Mouse (Mus musculus): Measurements from ENCODE around the gene Gpr18. TPM values are rescaled to one million over a fixed set of nuclear protein-coding genes. Genes with fewer than 3 reads are reported as not detected.

Gene Gpr18
- polyA plus RNA-seq, 1 experiment from 2014 or later: 0.32 TPM

- Histone ChIP-seq H3K4me2 (replicated peaks; ENCODE audit: low read depth, low read length) (no peak overlapping the region), H3K4me1 (ENCODE audit: insufficient read depth, low read depth, low read length) (no peaks in the 10 kb centered on the region), H3K27me3 (replicated peaks; ENCODE audit: insufficient read depth, low read length) (no peaks in the 10 kb centered on the region), H3K27ac (ENCODE audit: low read length) (no peak overlapping the region), H3K9me3 (ENCODE audit: low read length) (no peaks in the 10 kb centered on the region), H3K4me3 (ENCODE audit: low read depth, low read length) (no peak overlapping the region), H3K9ac (replicated peaks; ENCODE audit: low read depth) (no peak overlapping the region), H3K36me3 (ENCODE audit: insufficient read depth, low read length) (no peaks in the 10 kb centered on the region)
- TF ChIP-seq CTCF (IDR thresholded peaks at IDR 0.05) (no peak), EP300 (IDR thresholded peaks at IDR 0.05) (no peak)
- no peak for ATAC-seq
- DNase-seq (ENCODE audit: low spot score): no peak
- WGBS: 69% methylated on average over 5 of the region's 5 CpGs
These were observed 30.6 kb upstream of the Gpr18 start for GRCm38 (mm10) chr14:121946131-121946530.

DNA sequence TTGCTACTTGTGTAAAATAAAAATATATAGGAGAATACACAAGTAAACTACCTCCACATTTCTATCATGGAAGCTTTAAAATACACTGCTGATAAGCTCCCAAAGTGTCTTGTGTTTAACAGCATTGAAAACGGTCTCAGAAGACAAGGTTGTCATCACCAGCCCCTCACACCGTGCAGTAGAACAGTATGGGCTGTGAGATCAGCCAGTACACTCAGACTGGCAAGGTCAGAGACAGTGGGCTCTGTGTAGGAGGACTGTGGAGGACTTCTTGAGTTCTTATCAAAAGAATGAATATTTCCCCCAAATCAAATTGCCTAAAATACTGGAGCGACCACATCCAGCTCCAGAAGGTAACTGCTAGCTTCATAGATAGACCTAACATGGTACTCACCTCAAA is 24.0 kb upstream of the Gpr18 start:
- Histone ChIP-seq H3K27me3 (replicated peaks; ENCODE audit: insufficient read depth, low read length) (no peaks in the 10 kb centered on the region), H3K4me1 (ENCODE audit: insufficient read depth, low read depth, low read length) (no peaks in the 10 kb centered on the region), H3K9ac (replicated peaks; ENCODE audit: low read depth) (no peak overlapping the region), H3K4me3 (ENCODE audit: low read depth, low read length) (no peak overlapping the region), H3K36me3 (ENCODE audit: insufficient read depth, low read length) (no peaks in the 10 kb centered on the region), H3K27ac (ENCODE audit: low read length) (no peak overlapping the region), H3K4me2 (replicated peaks; ENCODE audit: low read depth, low read length) (no peak overlapping the region), H3K9me3 (ENCODE audit: low read length) (no peaks in the 10 kb centered on the region)
- WGBS: 84% methylated on average over 3 of the region's 3 CpGs
- TF ChIP-seq EP300 (IDR thresholded peaks at IDR 0.05): no peak
- TF ChIP-seq CTCF (IDR thresholded peaks at IDR 0.05): no peak
- no peak for ATAC-seq
- no peak for DNase-seq (ENCODE audit: low spot score)

GRCm38 (mm10) chr14:121938256-121939191 is 22.9 kb upstream of the Gpr18 start:
- Histone ChIP-seq H3K4me2 (replicated peaks; ENCODE audit: low read depth, low read length) (no peak overlapping the region), H3K9me3 (ENCODE audit: low read length) (no peaks in the 10 kb centered on the region), H3K4me1 (ENCODE audit: insufficient read depth, low read depth, low read length) (no peaks in the 10 kb centered on the region), H3K9ac (replicated peaks; ENCODE audit: low read depth) (no peak overlapping the region), H3K27ac (ENCODE audit: low read length) (no peak overlapping the region), H3K27me3 (replicated peaks; ENCODE audit: insufficient read depth, low read length) (no peaks in the 10 kb centered on the region), H3K36me3 (ENCODE audit: insufficient read depth, low read length) (no peaks in the 10 kb centered on the region), H3K4me3 (ENCODE audit: low read depth, low read length) (no peak overlapping the region)
- TF ChIP-seq EP300 (IDR thresholded peaks at IDR 0.05) (no peak), CTCF (IDR thresholded peaks at IDR 0.05) (no peak)
- DNase-seq (ENCODE audit: low spot score) (no peak), ATAC-seq (no peak)
- 79% methylated on average over 11 of the region's 11 CpGs for WGBS

DNA sequence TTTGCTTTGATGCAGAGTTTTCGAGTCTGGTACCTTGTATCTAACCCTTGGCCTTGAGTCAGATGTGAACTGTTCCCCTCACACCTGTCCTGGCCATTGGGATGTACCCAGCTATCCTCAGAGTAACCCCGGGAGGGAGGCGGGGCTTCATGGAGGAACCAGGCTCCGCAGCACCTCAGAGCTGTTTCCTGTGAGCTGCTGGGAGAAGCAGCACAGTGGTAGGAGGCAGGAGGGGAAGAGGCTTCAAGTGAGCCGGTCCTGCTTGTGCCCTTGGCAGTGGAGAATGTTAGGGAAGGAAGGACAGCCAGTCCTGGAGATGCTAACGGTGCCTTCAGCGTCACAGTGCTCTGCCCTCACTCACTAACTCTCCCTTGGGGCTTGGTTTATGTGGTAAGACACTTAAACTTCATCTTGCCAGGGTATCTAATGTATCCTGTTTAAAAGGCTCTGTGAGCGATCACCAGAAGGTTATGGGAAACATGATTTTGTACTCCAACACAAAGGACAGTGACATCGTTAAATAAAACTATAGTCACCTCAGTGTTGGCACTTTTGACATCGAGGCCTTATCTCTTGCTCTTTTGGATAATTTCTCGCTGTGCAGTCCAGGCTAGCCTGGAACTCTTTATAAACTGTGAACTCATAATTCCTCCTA is 22.1 kb upstream of the Gpr18 start:
- no peak for DNase-seq (ENCODE audit: low spot score)
- no peak overlapping the region for H3K27ac ChIP-seq (ENCODE audit: low read length)
- 74% methylated on average over 11 of the region's 11 CpGs for WGBS
- no peak for ATAC-seq
- H3K9ac ChIP-seq (replicated peaks; ENCODE audit: low read depth): no peak overlapping the region
- no peaks in the 10 kb centered on the region for H3K27me3 ChIP-seq (replicated peaks; ENCODE audit: insufficient read depth, low read length)
- no peak overlapping the region for H3K4me3 ChIP-seq (ENCODE audit: low read depth, low read length)
- H3K9me3 ChIP-seq (ENCODE audit: low read length): no peaks in the 10 kb centered on the region
- H3K36me3 ChIP-seq (ENCODE audit: insufficient read depth, low read length): no peaks in the 10 kb centered on the region
- no peaks in the 10 kb centered on the region for H3K4me1 ChIP-seq (ENCODE audit: insufficient read depth, low read depth, low read length)
- no peak for TF ChIP-seq EP300 (IDR thresholded peaks at IDR 0.05)
- no peak for TF ChIP-seq CTCF (IDR thresholded peaks at IDR 0.05)
- no peak overlapping the region for H3K4me2 ChIP-seq (replicated peaks; ENCODE audit: low read depth, low read length)

DNA sequence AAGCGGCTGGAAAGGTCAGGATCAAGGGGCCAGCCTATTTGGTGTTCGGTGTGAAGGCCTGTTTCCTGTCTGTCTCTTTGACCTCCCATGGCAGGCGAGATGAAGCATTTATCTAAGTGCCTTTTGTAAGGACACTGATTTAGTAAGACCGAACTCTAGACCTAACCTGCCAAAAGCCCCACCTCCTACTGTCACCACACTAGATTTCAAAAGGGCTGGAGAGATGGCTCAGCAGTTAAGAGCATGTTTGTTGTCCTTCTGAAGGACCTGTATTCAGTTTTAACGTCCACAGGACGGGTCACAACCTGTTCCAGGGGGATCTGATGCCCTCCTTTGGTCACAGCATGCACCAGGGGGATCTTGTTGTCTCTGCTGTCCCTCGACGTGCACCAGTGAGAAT is 21.3 kb upstream of the Gpr18 start:
- no peak for TF ChIP-seq CTCF (IDR thresholded peaks at IDR 0.05)
- TF ChIP-seq EP300 (IDR thresholded peaks at IDR 0.05): no peak
- Histone ChIP-seq H3K27me3 (replicated peaks; ENCODE audit: insufficient read depth, low read length) (no peaks in the 10 kb centered on the region), H3K4me1 (ENCODE audit: insufficient read depth, low read depth, low read length) (no peaks in the 10 kb centered on the region), H3K9ac (replicated peaks; ENCODE audit: low read depth) (no peak overlapping the region), H3K36me3 (ENCODE audit: insufficient read depth, low read length) (no peaks in the 10 kb centered on the region), H3K9me3 (ENCODE audit: low read length) (no peaks in the 10 kb centered on the region), H3K4me2 (replicated peaks; ENCODE audit: low read depth, low read length) (no peak overlapping the region), H3K27ac (ENCODE audit: low read length) (no peak overlapping the region), H3K4me3 (ENCODE audit: low read depth, low read length) (no peak overlapping the region)
- 84% methylated on average over 8 of the region's 8 CpGs for WGBS
- no peak for DNase-seq (ENCODE audit: low spot score)
- no peak for ATAC-seq

- WGBS: 93% methylated on average over 4 of the region's 4 CpGs
- no peak overlapping the region for H3K4me3 ChIP-seq (ENCODE audit: low read depth, low read length)
- no peaks in the 10 kb centered on the region for H3K9me3 ChIP-seq (ENCODE audit: low read length)
- no peak for ATAC-seq
- no peaks in the 10 kb centered on the region for H3K4me1 ChIP-seq (ENCODE audit: insufficient read depth, low read depth, low read length)
- H3K27ac ChIP-seq (ENCODE audit: low read length): no peak overlapping the region
- no peak overlapping the region for H3K4me2 ChIP-seq (replicated peaks; ENCODE audit: low read depth, low read length)
- DNase-seq (ENCODE audit: low spot score): no peak
- H3K27me3 ChIP-seq (replicated peaks; ENCODE audit: insufficient read depth, low read length): no peaks in the 10 kb centered on the region
- no peak overlapping the region for H3K9ac ChIP-seq (replicated peaks; ENCODE audit: low read depth)
- TF ChIP-seq EP300 (IDR thresholded peaks at IDR 0.05): no peak
- no peak for TF ChIP-seq CTCF (IDR thresholded peaks at IDR 0.05)
- no peaks in the 10 kb centered on the region for H3K36me3 ChIP-seq (ENCODE audit: insufficient read depth, low read length)
These were observed 20.8 kb upstream of the Gpr18 start for GRCm38 (mm10) chr14:121936356-121936755.
